Mouse (Mus musculus) liver, embryonic 14.5 days (tissue): Measurements from ENCODE around the gene Wdfy4. TPM values are rescaled to one million over a fixed set of nuclear protein-coding genes. Genes with fewer than 3 reads are reported as not detected.

Experiments
- ATAC-seq: fragments of 200-750 bp; cut with Nextera tagmentation; 2 replicates; pipeline ENCODE4 v1.8.0; 2017; ENCODE audit warnings: moderate number of reproducible peaks, mild to moderate bottlenecking, moderate library complexity; ENCODE audit not compliant: insufficient read depth
- DNase-seq, 3 experiments: peaks; one replicate each; pipeline ENCODE4 v3.0.0-alpha.2; 2012 to 2013; ENCODE audit warnings: low read depth in 3 of 3, low spot score in 3 of 3
- H3K27ac ChIP-seq: fragments of 300-500 bp; sonication (generic); 2 replicates; pipeline ENCODE4 v1.5.1; 2014; ENCODE audit warnings: moderate library complexity, mild to moderate bottlenecking, control low read depth, inconsistent platforms
- H3K27me3 ChIP-seq: fragments of 300-500 bp; sonication (generic); 2 replicates; pipeline ENCODE4 v1.6.1; 2014; ENCODE audit warnings: mild to moderate bottlenecking, low read length, moderate library complexity; ENCODE audit not compliant: control insufficient read depth, insufficient read depth
- H3K36me3 ChIP-seq: fragments of 300-500 bp; sonication (generic); replicated peaks from 2 replicates; pipeline ENCODE4 v1.6.1; 2014; ENCODE audit warnings: low read depth; ENCODE audit not compliant: control insufficient read depth, insufficient read depth
- H3K4me1 ChIP-seq, 2 experiments: fragments of 200-500 bp in 1 of 2; fragments of 300-500 bp in 1 of 2; sonication (generic) in 1 of 2; replicated peaks; 2 replicates each; pipeline ENCODE4 v1.6.1; 2012 to 2014; ENCODE audit warnings: antibody characterized with exemption in 1 of 2, inconsistent platforms in 1 of 2, low read length in 1 of 2; ENCODE audit not compliant: control insufficient read depth in 2 of 2, insufficient read depth in 2 of 2
- H3K4me2 ChIP-seq: fragments of 300-500 bp; sonication (generic); 2 replicates; pipeline ENCODE4 v1.6.1; 2014; ENCODE audit warnings: low read depth, mild to moderate bottlenecking, control low read depth, moderate library complexity
- H3K4me3 ChIP-seq, 2 experiments: fragments of 200-500 bp in 1 of 2; fragments of 300-500 bp in 1 of 2; sonication (generic) in 1 of 2; 2 replicates each; pipeline ENCODE4 v1.5.1; 2012 to 2014; ENCODE audit warnings: low read depth in 2 of 2, low read length in 2 of 2, mild to moderate bottlenecking in 2 of 2, control low read depth in 1 of 2, inconsistent platforms in 1 of 2, moderate library complexity in 1 of 2; ENCODE audit not compliant: insufficient read depth in 1 of 2
- H3K9ac ChIP-seq: fragments of 300-500 bp; sonication (generic); replicated peaks from 2 replicates; pipeline ENCODE4 v1.6.1; 2014; ENCODE audit warnings: mild to moderate bottlenecking, control low read depth, moderate library complexity
- H3K9me3 ChIP-seq: fragments of 300-500 bp; sonication (generic); 2 replicates; pipeline ENCODE4 v1.6.1; 2016; ENCODE audit warnings: low read length, mixed read lengths; ENCODE audit not compliant: control insufficient read depth
- CTCF ChIP-seq: IDR thresholded peaks from 2 replicates; pipeline ENCODE4 v1.5.1; 2016; ENCODE audit warnings: antibody characterized with exemption, low read depth, control low read depth
- EP300 ChIP-seq: IDR thresholded peaks from 2 replicates; pipeline ENCODE4 v1.6.1; 2016; ENCODE audit warnings: antibody characterized with exemption, low read depth
- WGBS: fragments of 180-500 bp; shearing (Covaris S2); extraction: QIAGEN DNeasy Blood & Tissue Kit; methylation state at CpG from one replicate; pipeline ENCODE4 v1.1.7; 2014; ENCODE audit not compliant: insufficient replicate concordance; 5-methylcytosine and 5-hydroxymethylcytosine counted together
- polyA plus RNA-seq, 2 experiments: library from polyadenylated mRNA; depleted of rRNA in 1 of 2; stranded (reverse) in 1 of 2; unstranded in 1 of 2; fragments of >200 nt; fragmentation: Nextera tagmentation in 1 of 2; extraction: Ambion mirVana in 1 of 2; gene quantifications; 2 replicates each; pipeline versions ENCODE4 v1.2.1 to v1.2.3; 2012 to 2014

Gene Wdfy4
- polyA plus RNA-seq, 2 experiments = 1.2 TPM

DNA sequence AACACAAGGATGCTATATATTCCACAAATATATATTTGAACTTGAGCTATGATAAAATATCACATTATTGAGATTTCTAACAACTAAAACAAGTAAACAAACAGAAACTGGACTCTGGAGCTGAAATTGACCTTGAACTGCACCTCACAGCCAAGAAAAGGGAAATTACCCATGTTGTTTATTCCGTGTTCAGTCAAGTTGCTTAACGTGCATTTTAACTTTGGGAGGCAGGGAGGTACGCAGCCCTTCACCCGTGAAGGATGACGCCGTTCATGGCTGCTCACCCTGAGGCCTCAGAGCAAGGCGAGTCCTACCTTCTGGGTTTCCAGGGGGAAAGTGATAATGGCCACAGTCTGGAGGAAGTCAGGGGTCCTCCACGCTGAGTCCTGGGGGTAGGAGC is 102.0 kb downstream of the Wdfy4 start:
- WGBS = 66% methylated on average over 8 of the region's 8 CpGs

DNA sequence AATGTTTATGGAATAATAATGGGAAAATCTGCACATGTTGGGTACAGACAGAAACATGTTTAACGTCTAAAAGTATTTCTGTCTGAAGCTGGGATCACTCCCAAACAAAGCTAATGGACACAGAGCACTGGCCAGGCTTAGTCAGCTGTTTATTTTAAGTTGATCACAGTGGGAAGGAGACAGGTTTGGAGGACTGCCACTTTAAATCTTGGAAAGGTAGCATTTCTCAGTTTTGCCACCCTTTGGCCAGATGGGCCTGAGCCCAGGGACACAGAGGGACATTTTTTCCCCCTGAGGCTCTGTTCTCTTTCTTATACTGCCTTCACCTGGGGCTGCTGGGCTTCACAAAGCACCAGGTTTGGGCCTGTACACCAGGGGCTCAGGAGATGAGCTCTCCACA is 103.0 kb downstream of the Wdfy4 start:
- Histone ChIP-seq H3K4me2 (no peak overlapping the region), H3K4me3 (no peak overlapping the region), H3K36me3 (no peaks in the 10 kb centered on the region), H3K4me1 (no peaks in the 10 kb centered on the region), H3K27me3 (no peaks in the 10 kb centered on the region), H3K9ac (no peak overlapping the region), H3K27ac (no peak overlapping the region), H3K9me3 (no peaks in the 10 kb centered on the region)
- DNase-seq (no peak), ATAC-seq (no peak)
- no peak for TF ChIP-seq EP300
- no peak for TF ChIP-seq CTCF
- 39% methylated on average over 1 of the region's 1 CpGs for WGBS

More for the DNA sequence above, 102.0 kb downstream of the Wdfy4 start:
- Histone ChIP-seq H3K27me3 (no peaks in the 10 kb centered on the region), H3K4me1 (no peaks in the 10 kb centered on the region), H3K4me3 (no peak overlapping the region), H3K4me2 (no peak overlapping the region), H3K9ac (no peak overlapping the region), H3K9me3 (no peaks in the 10 kb centered on the region), H3K27ac (no peak overlapping the region), H3K36me3 (no peaks in the 10 kb centered on the region)
- no peak for ATAC-seq
- DNase-seq = no peak
- TF ChIP-seq EP300 (no peak), CTCF (no peak)

DNA sequence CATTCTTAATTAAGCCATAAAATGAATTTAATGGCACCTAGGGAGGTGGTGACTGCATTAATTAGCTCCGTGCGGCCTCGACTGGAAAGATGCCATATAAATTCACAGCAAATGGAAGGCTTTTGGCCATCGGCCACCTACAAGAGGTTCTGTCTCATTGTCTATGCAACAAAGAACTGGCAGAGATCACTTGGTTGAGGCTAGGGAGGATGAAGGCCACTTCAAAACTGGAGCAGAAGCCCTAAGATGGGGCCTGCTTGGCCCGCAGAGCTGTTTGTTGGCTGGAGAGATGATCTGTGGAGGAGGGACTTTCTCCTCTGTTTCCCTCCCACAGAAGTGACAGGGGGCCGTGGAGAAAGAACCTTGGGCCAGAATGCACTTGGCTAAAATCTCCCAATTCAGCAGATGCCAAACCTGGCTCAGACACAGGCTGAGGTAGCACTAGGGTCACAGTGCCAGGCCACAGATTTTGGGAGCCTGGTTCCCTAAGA is 103.9 kb downstream of the Wdfy4 start:
- H3K27me3 ChIP-seq = no peaks in the 10 kb centered on the region
- H3K4me2 ChIP-seq = no peak overlapping the region
- no peak overlapping the region for H3K27ac ChIP-seq
- no peaks in the 10 kb centered on the region for H3K4me1 ChIP-seq
- H3K4me3 ChIP-seq = no peak overlapping the region
- 68% methylated on average over 6 of the region's 6 CpGs for WGBS
- H3K36me3 ChIP-seq = no peaks in the 10 kb centered on the region
- no peak for DNase-seq
- no peak for ATAC-seq
- H3K9ac ChIP-seq = no peak overlapping the region
- TF ChIP-seq CTCF = no peak
- no peak for TF ChIP-seq EP300
- no peaks in the 10 kb centered on the region for H3K9me3 ChIP-seq

DNA sequence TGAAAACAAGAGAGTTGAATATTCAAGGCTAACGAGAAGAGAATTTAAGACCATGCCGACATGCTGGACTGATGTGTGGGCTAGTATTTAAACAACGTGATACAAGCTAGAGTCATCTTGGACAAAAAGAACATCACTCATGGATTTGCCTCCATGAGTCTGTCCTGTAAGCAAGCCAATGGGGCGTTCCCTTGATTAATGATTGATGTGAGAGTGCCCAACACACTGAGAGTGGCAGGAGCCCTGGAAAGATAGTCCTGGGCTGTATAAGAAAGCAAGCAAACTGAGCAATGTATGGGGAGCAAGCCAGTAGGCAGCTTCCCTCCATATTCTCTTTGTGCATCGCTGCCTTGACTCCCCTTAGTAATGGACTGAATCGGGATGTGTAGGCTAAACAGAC is 106.7 kb downstream of the Wdfy4 start:
- Histone ChIP-seq H3K36me3 (no peaks in the 10 kb centered on the region), H3K9ac (no peak overlapping the region), H3K4me3 (no peak overlapping the region), H3K27ac (no peak overlapping the region), H3K27me3 (no peaks in the 10 kb centered on the region), H3K9me3 (no peaks in the 10 kb centered on the region), H3K4me2 (no peak overlapping the region), H3K4me1 (no peaks in the 10 kb centered on the region)
- DNase-seq = no peak
- no peak for TF ChIP-seq CTCF
- no peak for TF ChIP-seq EP300
- ATAC-seq = no peak
- WGBS = 66% methylated on average over 6 of the region's 6 CpGs

DNA sequence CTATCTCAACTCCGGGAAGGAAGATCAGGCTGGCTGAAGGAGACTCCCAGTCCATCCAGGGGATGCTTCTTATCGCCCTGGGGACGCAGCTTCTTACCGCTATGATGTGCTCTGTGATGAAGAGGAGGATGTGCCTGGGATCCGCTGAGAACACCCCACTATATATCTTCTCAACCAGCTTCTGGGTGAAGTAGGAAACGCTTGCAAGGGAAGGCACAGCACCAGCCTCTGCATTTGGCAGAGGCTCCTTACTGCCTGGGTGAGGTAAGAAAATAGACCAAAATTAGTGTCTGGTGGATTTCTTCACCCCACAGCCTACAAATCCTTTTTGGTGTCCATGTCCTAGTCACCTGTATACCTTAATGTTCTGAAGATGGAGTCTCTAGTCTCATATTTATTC is 107.2 kb downstream of the Wdfy4 start:
- Histone ChIP-seq H3K4me3 (no peak overlapping the region), H3K36me3 (no peaks in the 10 kb centered on the region), H3K4me1 (no peaks in the 10 kb centered on the region), H3K27ac (no peak overlapping the region), H3K9me3 (no peaks in the 10 kb centered on the region), H3K9ac (no peak overlapping the region), H3K4me2 (no peak overlapping the region), H3K27me3 (no peaks in the 10 kb centered on the region)
- WGBS = 68% methylated on average over 6 of the region's 6 CpGs
- DNase-seq (no peak), ATAC-seq (no peak)
- no peak for TF ChIP-seq EP300
- no peak for TF ChIP-seq CTCF
